Mouse (Mus musculus): Measurements from ENCODE around the gene Hmg20b.
A peak's percentile ranks its signal among the peaks of the same experiment; 100 is the strongest.

DNA sequence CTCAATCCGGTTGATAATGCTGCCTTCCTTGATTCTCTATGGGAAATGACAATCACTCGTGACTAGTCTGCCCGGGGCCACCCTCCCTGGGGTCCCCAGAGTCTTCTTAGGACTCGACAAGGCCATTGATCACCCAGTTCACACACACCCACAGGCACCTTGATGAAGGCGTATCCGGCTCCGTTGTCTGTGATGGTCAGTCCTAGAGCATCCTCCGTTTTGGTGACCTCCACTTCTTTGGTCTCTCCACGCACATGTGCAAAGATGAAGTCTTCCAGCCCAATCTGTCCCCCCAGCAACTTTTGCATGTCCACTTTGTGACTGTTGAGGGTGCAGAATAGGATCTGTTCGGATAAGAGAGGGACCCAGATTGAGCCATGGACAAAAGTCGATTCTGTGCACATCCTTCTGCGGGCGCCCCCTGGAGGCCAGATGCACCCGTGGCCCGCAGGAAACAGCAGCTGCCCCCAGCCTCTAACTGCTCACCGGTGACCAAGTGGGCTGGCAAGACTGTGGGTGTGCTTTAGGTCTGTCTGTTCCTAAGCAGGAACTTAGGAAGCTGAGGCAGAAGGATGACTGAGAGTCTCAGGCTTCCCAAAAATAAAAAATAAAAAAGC is 8.8 kb downstream of the Hmg20b start:
- TF ChIP-seq CTCF (conservative IDR thresholded peaks at IDR 0.05; ENCODE audit: insufficient read depth, insufficient read length, low read depth, low read length) (peak; percentile 69), POLR2A (IDR thresholded peaks at IDR 0.05; ENCODE audit: low read depth, low read length) (no peak)

Measured in kidney, adult 2 months (tissue).